Mouse (Mus musculus) stomach, embryonic 14.5 days (tissue): ENCODE measurements at regions not wholly inside any gene's neighbourhood (a gene's known extent, or its start where the extent isn't known, plus 50 kb on each side); places are given as distances from the start of the nearest gene placed in this dataset.

ENCODE experiments used
- ATAC-seq: fragments of 200-750 bp; cut with Nextera tagmentation; 2 replicates; pipeline ENCODE4 v1.8.0; 2017; ENCODE audit warnings: low read depth, moderate TSS enrichment; ENCODE audit not compliant: insufficient number of reproducible peaks, insufficient read depth, low FRiP score
- H3K27ac ChIP-seq: fragments of 300-500 bp; sonication (generic); 2 replicates; pipeline ENCODE4 v1.5.1; 2014; ENCODE audit warnings: mild to moderate bottlenecking, low read length, moderate library complexity, mixed read lengths
- H3K27me3 ChIP-seq: fragments of 300-500 bp; sonication (generic); 2 replicates; pipeline ENCODE4 v1.6.1; 2014; ENCODE audit warnings: low read length, control low read depth, mixed read lengths; ENCODE audit not compliant: control insufficient read depth, insufficient read depth
- H3K36me3 ChIP-seq: fragments of 300-500 bp; sonication (generic); 2 replicates; pipeline ENCODE4 v1.6.1; 2014; ENCODE audit warnings: mild to moderate bottlenecking, control low read depth, low read length, moderate library complexity, mixed read lengths; ENCODE audit not compliant: control insufficient read depth, insufficient read depth
- H3K4me1 ChIP-seq: fragments of 300-500 bp; sonication (generic); 2 replicates; pipeline ENCODE4 v1.6.1; 2014; ENCODE audit warnings: low read length, control low read depth, mixed read lengths; ENCODE audit not compliant: control insufficient read depth, insufficient read depth
- H3K4me2 ChIP-seq: fragments of 300-500 bp; sonication (generic); replicated peaks from 2 replicates; pipeline ENCODE4 v1.6.1; 2014; ENCODE audit warnings: low read depth, low read length, control low read depth
- H3K4me3 ChIP-seq: fragments of 300-500 bp; sonication (generic); 2 replicates; pipeline ENCODE4 v1.5.1; 2014; ENCODE audit warnings: low read depth, low read length, control low read depth
- H3K9ac ChIP-seq: fragments of 300-500 bp; sonication (generic); replicated peaks from 2 replicates; pipeline ENCODE4 v1.6.1; 2014; ENCODE audit warnings: low read depth, mild to moderate bottlenecking, control low read depth, low read length, moderate library complexity, mixed read lengths
- H3K9me3 ChIP-seq: fragments of 300-500 bp; sonication (generic); 2 replicates; pipeline ENCODE4 v1.6.1; 2016; ENCODE audit warnings: low read depth, low read length, control low read depth; ENCODE audit not compliant: control insufficient read depth
- WGBS: fragments of 180-500 bp; shearing (Covaris S2); extraction: QIAGEN DNeasy Blood & Tissue Kit; methylation state at CpG from one replicate; pipeline ENCODE4 v1.1.7; 2014; 5-methylcytosine and 5-hydroxymethylcytosine counted together

DNA sequence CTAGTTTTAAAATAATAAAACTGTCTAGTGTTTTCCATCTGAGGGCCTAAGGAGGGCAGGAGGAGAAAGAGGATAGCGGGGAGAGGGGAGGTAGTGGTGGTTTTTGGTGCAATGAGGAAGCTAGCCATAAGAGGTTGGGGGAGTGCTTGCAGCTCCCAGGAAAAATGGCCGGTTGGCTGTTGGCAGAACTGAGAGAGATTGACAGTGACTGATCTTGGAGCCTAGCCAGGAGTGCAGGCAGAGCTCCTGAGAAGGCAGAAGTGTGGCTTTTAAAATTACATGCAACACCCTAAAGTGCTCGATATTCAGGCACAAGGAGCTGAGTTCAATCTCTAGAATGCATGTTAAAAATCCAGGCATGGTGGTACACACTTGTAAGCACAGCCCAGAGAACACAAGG lies 938.3 kb upstream of the 2610301B20Rik start:
- H3K4me2 ChIP-seq, result no peak overlapping the region
- H3K36me3 ChIP-seq, result no peaks in the 10 kb centered on the region
- 0 out of 2 replicates have a peak, but pooled peaks have one; percentile 23 for ATAC-seq
- H3K4me3 ChIP-seq, result no peak overlapping the region
- H3K27me3 ChIP-seq, result no peaks in the 10 kb centered on the region
- WGBS, result 36% methylated on average over 3 of the region's 3 CpGs
- no peaks in the 10 kb centered on the region for H3K9me3 ChIP-seq
- no peak overlapping the region for H3K9ac ChIP-seq
- no peaks in the 10 kb centered on the region for H3K4me1 ChIP-seq
- no peak overlapping the region for H3K27ac ChIP-seq

DNA sequence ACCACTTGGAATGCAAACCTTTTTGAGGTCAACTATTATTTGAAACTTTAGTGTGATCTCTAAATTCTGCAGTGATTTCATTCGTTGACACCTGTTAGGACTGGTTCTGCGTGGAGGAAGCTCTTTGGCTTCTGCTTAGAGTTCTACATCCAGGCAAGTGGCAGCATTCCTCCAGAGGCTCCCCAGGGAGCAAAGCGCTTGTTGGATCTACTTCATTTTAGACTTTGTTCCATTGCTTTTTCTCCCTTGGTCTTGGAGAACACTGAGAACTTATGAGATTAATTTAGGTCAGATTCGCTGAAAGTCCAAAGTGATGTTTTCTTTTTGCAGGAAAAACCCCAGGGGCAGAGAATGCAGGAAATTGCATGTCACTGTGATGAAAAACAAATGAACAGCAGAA lies 922.9 kb upstream of the 2610301B20Rik start:
- H3K9me3 ChIP-seq, result no peaks in the 10 kb centered on the region
- no peak overlapping the region for H3K27ac ChIP-seq
- no peak overlapping the region for H3K4me2 ChIP-seq
- no peaks in the 10 kb centered on the region for H3K4me1 ChIP-seq
- H3K36me3 ChIP-seq, result no peaks in the 10 kb centered on the region
- ATAC-seq, result no peak
- 85% methylated on average over 4 of the region's 4 CpGs for WGBS
- no peaks in the 10 kb centered on the region for H3K27me3 ChIP-seq
- H3K9ac ChIP-seq, result no peak overlapping the region
- no peak overlapping the region for H3K4me3 ChIP-seq

- ATAC-seq, result no peak
- no peaks in the 10 kb centered on the region for H3K4me1 ChIP-seq
- H3K9ac ChIP-seq, result no peak overlapping the region
- no peaks in the 10 kb centered on the region for H3K27me3 ChIP-seq
- H3K36me3 ChIP-seq, result no peaks in the 10 kb centered on the region
- no peak overlapping the region for H3K4me2 ChIP-seq
- H3K9me3 ChIP-seq, result no peaks in the 10 kb centered on the region
- H3K27ac ChIP-seq, result no peak overlapping the region
- H3K4me3 ChIP-seq, result no peak overlapping the region
These were observed 899.7 kb upstream of the 2610301B20Rik start for GRCm38 (mm10) chr4:9974631-9975030.

GRCm38 (mm10) chr4:9981354-9982040 lies 892.8 kb upstream of the 2610301B20Rik start:
- Histone ChIP-seq H3K27ac (no peak overlapping the region), H3K9ac (no peak overlapping the region), H3K9me3 (no peaks in the 10 kb centered on the region), H3K4me3 (no peak overlapping the region), H3K36me3 (no peaks in the 10 kb centered on the region), H3K4me2 (no peak overlapping the region), H3K4me1 (no peaks in the 10 kb centered on the region), H3K27me3 (no peaks in the 10 kb centered on the region)
- no peak for ATAC-seq
- WGBS, result 84% methylated on average over 3 of the region's 3 CpGs

DNA sequence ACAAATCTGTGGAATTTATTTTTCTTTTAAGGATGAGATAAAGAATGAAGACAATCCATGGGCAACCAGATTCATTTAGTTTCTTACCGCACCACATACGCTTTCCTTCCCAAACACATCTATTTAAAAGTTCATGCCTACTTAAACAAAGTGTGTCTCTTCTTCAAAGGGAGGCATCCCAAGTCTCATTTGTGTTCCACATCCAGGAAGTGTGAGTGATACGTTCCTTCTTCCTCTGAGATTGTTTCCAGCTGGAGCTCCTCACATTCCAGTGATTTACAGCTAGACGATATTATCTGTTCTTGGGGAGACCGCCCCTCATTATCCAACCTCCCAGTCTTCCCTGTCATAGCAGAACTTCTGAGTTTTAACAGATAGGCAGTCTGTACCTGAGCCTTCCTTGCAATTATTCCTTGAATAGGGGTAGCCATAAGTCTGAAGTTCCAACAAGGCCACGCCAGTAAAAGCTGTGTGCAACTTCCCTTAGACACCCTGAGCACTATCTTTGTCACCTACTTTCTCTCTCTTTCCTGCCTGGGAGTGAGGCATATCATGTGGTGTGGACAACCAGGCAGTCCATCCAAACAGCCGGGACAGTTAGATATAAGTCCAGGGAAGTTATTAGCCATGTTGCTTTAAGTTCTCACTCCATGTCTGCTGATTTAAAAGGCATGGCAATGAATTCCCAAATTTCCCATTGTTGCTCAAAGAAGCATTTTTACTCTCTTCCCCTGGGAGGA lies 891.3 kb upstream of the 2610301B20Rik start:
- Histone ChIP-seq H3K4me1 (no peaks in the 10 kb centered on the region), H3K27ac (no peak overlapping the region), H3K9me3 (no peaks in the 10 kb centered on the region), H3K4me2 (no peak overlapping the region), H3K9ac (no peak overlapping the region), H3K4me3 (no peak overlapping the region), H3K27me3 (no peaks in the 10 kb centered on the region), H3K36me3 (no peaks in the 10 kb centered on the region)
- WGBS, result 51% methylated on average over 7 of the region's 7 CpGs
- ATAC-seq, result no peak

DNA sequence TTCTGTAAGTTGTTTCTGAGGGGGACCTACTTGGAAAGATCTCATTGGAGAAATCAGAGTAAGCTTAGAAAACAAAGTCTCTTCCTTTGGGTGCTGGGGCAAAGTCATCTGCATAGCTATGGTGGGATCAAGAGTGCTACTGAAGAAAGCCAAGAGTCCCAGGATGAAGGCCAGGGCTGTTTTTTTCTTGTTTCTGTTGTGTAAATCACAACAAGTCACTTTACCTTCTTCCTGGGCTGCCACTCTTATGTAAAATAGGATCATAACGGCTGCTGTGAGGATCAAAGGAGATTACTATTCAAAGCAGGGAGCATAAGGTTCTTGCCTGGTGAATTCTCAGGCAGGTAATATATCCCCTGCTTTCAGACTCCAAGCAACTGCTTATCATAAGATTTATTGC lies 880.4 kb upstream of the 2610301B20Rik start:
- H3K4me1 ChIP-seq, result no peaks in the 10 kb centered on the region
- H3K4me3 ChIP-seq, result no peak overlapping the region
- H3K9me3 ChIP-seq, result no peaks in the 10 kb centered on the region
- no peaks in the 10 kb centered on the region for H3K36me3 ChIP-seq
- no peak overlapping the region for H3K4me2 ChIP-seq
- 28% methylated on average over 1 of the region's 1 CpGs for WGBS
- no peak for ATAC-seq
- no peaks in the 10 kb centered on the region for H3K27me3 ChIP-seq
- H3K27ac ChIP-seq, result no peak overlapping the region
- H3K9ac ChIP-seq, result no peak overlapping the region

- H3K9ac ChIP-seq, result no peak overlapping the region
- ATAC-seq, result no peak
- 45% methylated on average over 1 of the region's 1 CpGs for WGBS
- no peaks in the 10 kb centered on the region for H3K27me3 ChIP-seq
- H3K36me3 ChIP-seq, result no peaks in the 10 kb centered on the region
- no peak overlapping the region for H3K4me3 ChIP-seq
- no peak overlapping the region for H3K4me2 ChIP-seq
- H3K9me3 ChIP-seq, result no peaks in the 10 kb centered on the region
- no peak overlapping the region for H3K27ac ChIP-seq
- H3K4me1 ChIP-seq, result no peaks in the 10 kb centered on the region
These were observed 879.8 kb upstream of the 2610301B20Rik start for GRCm38 (mm10) chr4:9994466-9994865.

GRCm38 (mm10) chr4:10030316-10030715 lies 844.0 kb upstream of the 2610301B20Rik start:
- Histone ChIP-seq H3K4me3 (no peak overlapping the region), H3K4me2 (no peak overlapping the region), H3K27me3 (no peaks in the 10 kb centered on the region), H3K9ac (no peak overlapping the region), H3K27ac (no peak overlapping the region), H3K4me1 (no peaks in the 10 kb centered on the region), H3K36me3 (no peaks in the 10 kb centered on the region), H3K9me3 (no peaks in the 10 kb centered on the region)
- ATAC-seq, result no peak

DNA sequence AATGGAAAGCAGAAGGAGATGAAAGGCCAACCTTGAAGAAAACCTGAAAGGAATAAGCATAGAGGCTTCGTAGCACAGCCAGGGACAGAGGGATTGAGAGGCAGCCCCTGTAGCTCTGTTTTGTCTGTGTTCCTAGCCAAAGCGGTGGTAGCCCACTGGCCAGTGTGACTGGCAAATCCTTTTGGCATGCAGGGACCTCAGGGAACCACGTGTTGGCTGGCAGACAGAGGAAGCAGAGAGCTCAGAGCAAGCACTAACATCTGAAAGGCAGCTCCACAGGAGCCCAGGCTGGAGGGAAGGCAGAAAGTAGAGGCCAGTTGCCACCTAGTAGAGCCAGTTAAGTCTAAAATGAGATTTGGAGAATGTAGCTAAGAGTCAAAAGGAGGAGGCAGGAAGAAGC lies 842.5 kb upstream of the 2610301B20Rik start:
- H3K4me2 ChIP-seq, result no peak overlapping the region
- no peak overlapping the region for H3K9ac ChIP-seq
- H3K4me1 ChIP-seq, result no peaks in the 10 kb centered on the region
- 37% methylated on average over 3 of the region's 3 CpGs for WGBS
- no peak overlapping the region for H3K4me3 ChIP-seq
- H3K27me3 ChIP-seq, result no peaks in the 10 kb centered on the region
- no peak overlapping the region for H3K27ac ChIP-seq
- H3K9me3 ChIP-seq, result no peaks in the 10 kb centered on the region
- H3K36me3 ChIP-seq, result no peaks in the 10 kb centered on the region
- no peak for ATAC-seq
